Mouse (Mus musculus): ENCODE measurements around the gene Itprid1. TPM values are rescaled to one million over a fixed set of nuclear protein-coding genes. Genes with fewer than 3 reads are reported as not detected.

Gene Itprid1
- total RNA-seq, 2 experiments from 2014 or later = not detected

Other genes starting within 250 kb of the Itprid1 start
- gene Neurod6, start 155.6 kb upstream of the Itprid1 start, total RNA-seq (2015) = not detected in 2 replicates
- not detected in 2 replicates for gene Neurod6, start 155.6 kb upstream of the Itprid1 start, total RNA-seq (2017)
- gene Ppp1r17, start 180.6 kb downstream of the Itprid1 start, total RNA-seq (2015) = not detected in 2 replicates
- not detected in 2 replicates for gene Ppp1r17, start 180.6 kb downstream of the Itprid1 start, total RNA-seq (2017)

Measured in megakaryocyte, adult 5-6 weeks (primary cell).